Mouse (Mus musculus): ENCODE data around the gene Btbd11. TPM values are rescaled to one million over a fixed set of nuclear protein-coding genes. Genes with fewer than 3 reads are reported as not detected.

Gene Btbd11
- polyA plus RNA-seq, 1 experiment = 3.6 TPM

GRCm38 (mm10) chr10:85538051-85538753 is 151.6 kb downstream of the Btbd11 start:
- no peaks in the 10 kb centered on the region for H3K4me1 ChIP-seq (ENCODE audit: control insufficient read depth, insufficient read depth, low read length)
- no peak overlapping the region for H3K4me3 ChIP-seq (ENCODE audit: insufficient read depth, low read length)
- TF ChIP-seq POLR2A (IDR thresholded peaks at IDR 0.05; ENCODE audit: borderline replicate concordance, low read depth, low read length) = no peak
- no peak for TF ChIP-seq CTCF (IDR thresholded peaks at IDR 0.05; ENCODE audit: low read depth, low read length)
- H3K27ac ChIP-seq (ENCODE audit: insufficient read depth, low read depth, low read length) = no peak overlapping the region

GRCm38 (mm10) chr10:85539510-85540120 is 153.0 kb downstream of the Btbd11 start:
- Histone ChIP-seq H3K27ac (ENCODE audit: insufficient read depth, low read depth, low read length) (no peak overlapping the region), H3K4me3 (ENCODE audit: insufficient read depth, low read length) (no peak overlapping the region), H3K4me1 (ENCODE audit: control insufficient read depth, insufficient read depth, low read length) (no peaks in the 10 kb centered on the region)
- TF ChIP-seq CTCF (IDR thresholded peaks at IDR 0.05; ENCODE audit: low read depth, low read length) (no peak), POLR2A (IDR thresholded peaks at IDR 0.05; ENCODE audit: borderline replicate concordance, low read depth, low read length) (no peak)

GRCm38 (mm10) chr10:85540311-85541093 is 153.9 kb downstream of the Btbd11 start:
- no peak for TF ChIP-seq POLR2A (IDR thresholded peaks at IDR 0.05; ENCODE audit: borderline replicate concordance, low read depth, low read length)
- TF ChIP-seq CTCF (IDR thresholded peaks at IDR 0.05; ENCODE audit: low read depth, low read length) = no peak
- H3K4me3 ChIP-seq (ENCODE audit: insufficient read depth, low read length) = no peak overlapping the region
- no peaks in the 10 kb centered on the region for H3K4me1 ChIP-seq (ENCODE audit: control insufficient read depth, insufficient read depth, low read length)
- no peak overlapping the region for H3K27ac ChIP-seq (ENCODE audit: insufficient read depth, low read depth, low read length)

GRCm38 (mm10) chr10:85541481-85541880 is 154.9 kb downstream of the Btbd11 start:
- TF ChIP-seq CTCF (IDR thresholded peaks at IDR 0.05; ENCODE audit: low read depth, low read length) (no peak), POLR2A (IDR thresholded peaks at IDR 0.05; ENCODE audit: borderline replicate concordance, low read depth, low read length) (no peak)
- Histone ChIP-seq H3K4me1 (ENCODE audit: control insufficient read depth, insufficient read depth, low read length) (no peaks in the 10 kb centered on the region), H3K4me3 (ENCODE audit: insufficient read depth, low read length) (no peak overlapping the region), H3K27ac (ENCODE audit: insufficient read depth, low read depth, low read length) (no peak overlapping the region)

- Histone ChIP-seq H3K4me3 (ENCODE audit: insufficient read depth, low read length) (no peak overlapping the region), H3K4me1 (ENCODE audit: control insufficient read depth, insufficient read depth, low read length) (no peaks in the 10 kb centered on the region), H3K27ac (ENCODE audit: insufficient read depth, low read depth, low read length) (no peak overlapping the region)
- TF ChIP-seq CTCF (IDR thresholded peaks at IDR 0.05; ENCODE audit: low read depth, low read length) (no peak), POLR2A (IDR thresholded peaks at IDR 0.05; ENCODE audit: borderline replicate concordance, low read depth, low read length) (no peak)
These were observed 155.4 kb downstream of the Btbd11 start for GRCm38 (mm10) chr10:85541892-85542630.

GRCm38 (mm10) chr10:85543281-85543680 is 156.7 kb downstream of the Btbd11 start:
- Histone ChIP-seq H3K27ac (ENCODE audit: insufficient read depth, low read depth, low read length) (no peak overlapping the region), H3K4me1 (ENCODE audit: control insufficient read depth, insufficient read depth, low read length) (no peaks in the 10 kb centered on the region), H3K4me3 (ENCODE audit: insufficient read depth, low read length) (no peak overlapping the region)
- no peak for TF ChIP-seq POLR2A (IDR thresholded peaks at IDR 0.05; ENCODE audit: borderline replicate concordance, low read depth, low read length)

- H3K4me1 ChIP-seq (ENCODE audit: control insufficient read depth, insufficient read depth, low read length) = no peaks in the 10 kb centered on the region
These were observed 158.4 kb downstream of the Btbd11 start for GRCm38 (mm10) chr10:85544991-85545390.

GRCm38 (mm10) chr10:85555193-85555592 is 168.6 kb downstream of the Btbd11 start:
- no peak for TF ChIP-seq CTCF (IDR thresholded peaks at IDR 0.05; ENCODE audit: low read depth, low read length)
- no peak for TF ChIP-seq POLR2A (IDR thresholded peaks at IDR 0.05; ENCODE audit: borderline replicate concordance, low read depth, low read length)
- no peaks in the 10 kb centered on the region for H3K4me1 ChIP-seq (ENCODE audit: control insufficient read depth, insufficient read depth, low read length)
- H3K27ac ChIP-seq (ENCODE audit: insufficient read depth, low read depth, low read length) = no peak overlapping the region
- H3K4me3 ChIP-seq (ENCODE audit: insufficient read depth, low read length) = no peak overlapping the region

More at GRCm38 (mm10) chr10:85544991-85545390, 158.4 kb downstream of the Btbd11 start:
- no peak overlapping the region for H3K4me3 ChIP-seq (ENCODE audit: insufficient read depth, low read length)
- H3K27ac ChIP-seq (ENCODE audit: insufficient read depth, low read depth, low read length) = no peak overlapping the region
- no peak for TF ChIP-seq CTCF (IDR thresholded peaks at IDR 0.05; ENCODE audit: low read depth, low read length)
- TF ChIP-seq POLR2A (IDR thresholded peaks at IDR 0.05; ENCODE audit: borderline replicate concordance, low read depth, low read length) = no peak

- Histone ChIP-seq H3K4me1 (ENCODE audit: control insufficient read depth, insufficient read depth, low read length) (no peaks in the 10 kb centered on the region), H3K4me3 (ENCODE audit: insufficient read depth, low read length) (no peak overlapping the region), H3K27ac (ENCODE audit: insufficient read depth, low read depth, low read length) (no peak overlapping the region)
- TF ChIP-seq CTCF (IDR thresholded peaks at IDR 0.05; ENCODE audit: low read depth, low read length) (no peak), POLR2A (IDR thresholded peaks at IDR 0.05; ENCODE audit: borderline replicate concordance, low read depth, low read length) (no peak)
These were observed 174.8 kb downstream of the Btbd11 start for GRCm38 (mm10) chr10:85561418-85561817.
